Mouse (Mus musculus) layer of hippocampus, adult 18-20 months (tissue): ENCODE measurements around the gene Alox5ap. TPM values are rescaled to one million over a fixed set of nuclear protein-coding genes. Genes with fewer than 3 reads are reported as not detected.
A peak's percentile ranks its signal among the peaks of the same experiment; 100 is the strongest.

Source experiments
- DNase-seq, 2 experiments: peaks; one replicate each; pipeline ENCODE4 v3.0.0; 2022; ENCODE audit warnings: low spot score in 2 of 2
- total RNA-seq, 2 experiments: library from RNA; stranded (reverse); gene quantifications; 2 replicates each; pipeline ENCODE4 v1.2.3; 2021

Alox5ap gene
- total RNA-seq, 2 experiments from 2014 or later: 11.5 to 12.0 TPM

DNA sequence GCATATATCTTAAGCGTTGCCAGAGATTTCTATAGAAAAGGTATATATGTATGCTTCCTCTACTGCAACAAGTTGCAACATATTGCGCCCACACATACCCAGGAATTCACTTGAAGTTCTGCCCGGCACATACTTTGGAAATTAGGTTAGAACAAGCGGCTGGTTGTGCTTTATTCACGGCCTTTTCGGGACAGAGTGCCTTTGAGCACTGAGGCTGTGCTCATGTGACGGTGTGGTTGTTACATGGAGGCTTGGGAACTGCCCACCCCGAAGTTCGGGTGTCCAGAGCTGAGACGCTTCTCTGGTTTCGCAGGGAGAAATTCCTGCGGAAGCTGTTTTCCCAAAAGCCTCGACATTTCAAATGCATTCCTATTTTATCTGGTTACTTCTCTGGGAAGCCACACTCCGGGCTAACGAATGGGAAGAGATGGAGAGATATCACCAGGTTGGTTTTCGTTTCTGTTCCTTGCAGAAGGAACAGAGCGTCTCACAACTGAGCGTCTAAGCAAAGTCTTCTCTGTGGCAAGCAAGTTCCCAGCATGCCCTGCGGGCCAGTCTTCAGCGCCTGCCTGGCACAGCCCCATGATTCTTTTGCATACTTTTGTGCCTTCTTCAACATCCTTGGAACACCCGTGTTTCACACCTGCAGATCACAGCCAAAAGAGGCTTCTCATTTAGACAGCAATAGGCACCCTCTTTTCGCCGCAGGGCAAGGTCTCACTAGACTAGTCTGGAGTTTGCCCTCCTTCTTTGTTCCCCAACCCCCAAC lies 48.5 kb downstream of the Alox5ap start:
- peak in 1 of 2 experiments; percentile 52 for DNase-seq

DNA sequence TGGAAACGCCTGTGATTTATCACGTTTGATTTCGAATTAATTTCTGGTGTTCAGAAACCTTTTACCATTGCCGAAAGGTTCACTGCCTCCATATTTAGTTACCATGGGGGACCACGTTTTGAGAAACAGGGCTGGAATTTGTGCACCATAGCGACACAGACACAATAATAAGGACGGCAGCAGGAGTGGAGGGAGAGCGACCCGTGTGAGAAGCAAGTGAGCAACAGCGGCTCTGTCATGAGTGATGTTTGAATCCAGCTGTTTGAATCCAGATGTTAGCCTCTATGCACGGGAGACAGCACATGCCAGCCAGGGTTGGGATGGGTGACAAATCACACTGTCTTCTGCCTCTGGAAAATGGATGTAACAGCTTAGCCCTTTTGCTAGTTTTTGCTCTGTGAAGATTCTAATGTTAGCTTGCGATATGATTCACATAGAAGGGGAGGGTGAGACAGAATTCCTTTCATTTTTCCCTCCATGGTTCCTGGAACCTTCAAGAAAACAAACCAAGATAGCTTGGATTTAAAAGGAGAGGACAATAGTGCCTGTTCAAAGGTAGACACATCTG lies 50.0 kb downstream of the Alox5ap start:
- DNase-seq: no peak

DNA sequence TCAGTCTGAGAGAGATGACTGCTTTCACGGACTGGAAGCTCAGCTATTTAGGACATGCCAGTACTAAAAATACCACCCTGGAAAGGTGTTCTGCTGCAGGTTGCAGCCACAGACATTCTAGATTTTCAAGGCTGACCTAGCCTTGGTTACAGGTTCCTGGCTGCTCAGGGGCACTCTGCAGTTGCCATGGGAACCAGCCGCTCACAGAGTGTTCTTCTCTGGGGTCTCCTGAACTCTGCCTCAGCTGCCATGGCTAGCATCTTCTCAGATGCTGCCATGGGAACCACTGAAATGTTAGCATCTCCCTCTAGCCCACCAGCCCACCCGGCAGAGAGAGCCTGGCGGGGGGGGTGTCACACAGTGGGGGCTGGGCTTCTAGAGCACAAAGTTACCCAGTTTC lies 52.4 kb downstream of the Alox5ap start:
- no peak for DNase-seq

DNA sequence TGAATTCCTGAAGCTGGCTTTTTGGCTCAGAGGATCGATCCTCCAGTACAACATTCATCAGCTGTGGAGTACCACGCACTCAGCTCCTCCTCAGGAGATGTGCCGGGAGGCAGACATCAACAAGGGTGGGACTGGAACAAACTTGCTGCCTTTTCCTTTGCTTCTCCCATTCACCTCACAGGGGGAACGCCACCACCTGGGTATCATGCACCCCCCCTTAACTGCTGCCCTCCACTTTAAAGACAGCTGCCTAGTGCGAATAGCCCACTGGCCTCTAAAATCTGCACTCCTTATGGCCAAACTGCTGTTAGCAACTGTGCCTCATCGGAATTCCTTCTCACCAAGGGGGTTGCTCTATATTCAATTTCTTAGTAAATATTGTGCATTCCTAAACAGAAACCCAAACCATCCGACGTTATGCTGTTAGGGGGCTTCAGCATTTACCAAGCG lies 55.3 kb downstream of the Alox5ap start:
- no peak for DNase-seq

DNA sequence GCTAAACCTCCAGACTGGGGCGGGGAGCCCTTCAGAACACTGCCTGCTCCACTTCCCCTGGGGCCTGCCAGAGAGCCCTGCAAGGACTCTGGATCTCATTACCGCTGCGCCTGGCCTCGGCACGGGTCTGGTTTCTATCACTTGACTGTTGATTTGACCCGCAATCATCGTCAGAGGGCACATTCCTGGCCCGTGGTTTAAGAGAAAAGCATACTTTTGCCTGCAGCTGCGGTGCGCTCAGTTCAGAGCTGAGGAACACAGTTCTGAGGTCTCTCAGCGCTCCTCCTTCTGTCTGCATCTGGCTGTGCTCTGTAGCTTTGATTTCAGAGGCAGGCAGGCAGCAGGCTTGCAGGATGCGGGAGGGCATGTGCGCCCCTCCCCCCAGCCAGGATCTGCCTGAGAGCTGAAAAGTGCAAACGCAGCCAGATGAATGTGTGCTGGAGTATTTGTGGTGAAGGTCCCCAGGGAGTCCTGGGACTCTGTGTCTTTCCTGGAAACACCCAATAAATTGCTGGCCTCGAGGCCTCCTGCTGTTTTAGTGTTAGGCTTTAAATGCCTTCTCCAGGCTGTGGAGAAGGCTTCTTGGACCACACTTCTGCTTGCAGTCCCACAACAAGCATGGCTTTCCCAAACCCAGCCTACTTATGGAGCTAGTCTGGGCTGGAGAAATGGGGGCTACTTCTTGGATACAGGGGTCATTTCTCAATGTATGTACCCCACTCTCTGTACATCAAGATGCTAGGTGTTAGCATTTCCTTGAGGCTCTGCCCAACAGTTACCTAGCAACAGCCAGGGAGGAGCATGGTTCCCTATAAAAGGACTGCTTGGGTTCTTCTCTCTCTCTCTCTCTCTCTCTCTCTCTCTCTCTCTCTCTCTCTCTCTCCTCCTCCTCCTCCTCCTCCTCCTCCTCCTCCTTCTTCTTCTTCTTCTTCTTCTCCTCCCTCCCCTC lies 56.2 kb downstream of the Alox5ap start:
- DNase-seq: peak; percentile 53 to 66

DNA sequence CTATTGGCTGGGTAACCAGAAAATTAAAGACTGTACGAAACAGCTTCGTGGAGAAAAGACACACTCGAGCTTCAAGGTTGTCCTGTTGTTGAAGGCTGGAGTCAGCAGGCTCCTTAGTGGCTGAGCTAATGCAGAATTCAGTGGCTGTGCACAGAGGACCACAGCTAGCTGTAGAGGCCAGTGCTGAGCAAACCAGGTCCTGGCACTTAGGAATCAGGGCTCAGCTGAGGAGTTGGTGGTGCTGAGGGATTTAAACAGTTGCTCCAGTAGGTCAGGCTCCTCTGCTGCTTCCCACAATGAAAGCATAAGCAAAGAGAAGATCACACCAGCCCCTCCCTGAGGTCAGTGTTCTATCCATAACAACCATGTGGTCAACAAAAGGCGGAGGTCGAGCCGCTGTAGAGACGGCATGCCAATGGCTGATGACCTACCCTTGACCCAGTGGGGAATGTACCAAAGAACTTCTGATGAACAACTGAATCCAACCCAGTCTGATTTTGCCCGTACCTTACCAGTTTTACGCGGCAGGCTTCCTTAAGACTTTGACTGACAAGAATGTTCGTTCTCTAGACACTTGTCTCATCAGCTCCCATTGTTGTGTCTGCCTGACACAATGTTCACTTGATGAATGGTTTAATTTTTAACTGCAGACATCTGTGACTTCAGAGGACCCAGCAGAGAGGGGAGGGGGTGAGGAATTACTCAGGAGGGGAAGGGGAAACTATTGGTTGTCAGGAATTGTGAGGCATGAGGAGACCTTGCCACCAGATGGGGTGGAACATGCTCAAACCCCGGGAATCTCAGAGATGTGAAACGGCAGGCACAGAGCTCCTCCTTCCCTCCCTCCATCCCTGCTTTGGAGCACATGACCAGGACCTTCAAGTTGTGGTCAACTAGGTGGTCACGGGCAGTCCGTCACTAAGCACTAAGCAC lies 57.6 kb downstream of the Alox5ap start:
- no peak for DNase-seq

DNA sequence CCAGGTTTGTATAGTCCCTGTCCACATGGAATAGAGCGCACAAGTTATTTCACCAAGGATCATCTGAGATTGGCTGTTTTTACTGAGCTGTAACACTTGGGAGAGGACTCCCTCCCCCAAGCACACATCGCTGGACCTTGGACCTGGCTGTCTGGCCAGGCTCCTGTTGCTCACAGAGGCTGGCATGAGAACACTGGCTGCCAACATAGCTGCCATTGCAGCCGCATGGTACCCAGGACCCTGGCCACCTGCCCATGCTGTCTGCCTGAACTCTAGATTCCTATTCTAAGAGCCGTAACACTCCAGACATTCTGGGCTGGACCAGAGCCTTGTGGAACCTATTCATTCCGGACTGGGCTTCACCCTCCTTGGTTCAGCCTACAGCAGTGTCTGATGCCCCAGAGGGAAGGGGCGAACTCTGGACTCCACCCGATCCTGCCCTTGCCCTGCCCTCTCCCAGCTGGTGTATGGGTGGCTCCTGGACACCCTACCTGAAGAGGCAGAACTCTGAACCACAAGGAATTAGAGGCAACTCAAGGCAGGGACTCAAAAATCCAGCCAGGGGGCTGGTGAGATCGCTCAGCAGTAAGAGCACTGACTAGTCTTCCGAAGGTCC lies 58.5 kb downstream of the Alox5ap start:
- DNase-seq: no peak

DNA sequence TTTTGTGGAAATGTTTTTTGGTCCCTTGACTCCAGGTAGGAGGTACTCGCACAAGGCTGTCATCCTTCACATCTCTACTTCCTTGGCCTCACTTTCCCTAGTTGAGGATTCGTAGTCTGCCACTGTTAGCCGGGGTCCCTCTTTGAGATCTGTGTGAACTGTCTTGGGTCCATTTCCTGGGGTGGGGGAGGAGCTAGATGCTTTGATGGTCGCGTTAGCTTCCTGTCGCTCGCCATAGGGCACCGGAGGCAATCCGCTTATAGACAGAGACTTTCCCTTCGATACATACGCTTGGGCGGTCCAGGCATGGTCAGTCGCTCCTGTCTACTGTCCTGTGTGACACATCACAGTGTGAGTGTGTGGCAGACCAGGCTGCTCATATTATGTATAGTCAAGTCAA lies 60.2 kb downstream of the Alox5ap start:
- DNase-seq: no peak

DNA sequence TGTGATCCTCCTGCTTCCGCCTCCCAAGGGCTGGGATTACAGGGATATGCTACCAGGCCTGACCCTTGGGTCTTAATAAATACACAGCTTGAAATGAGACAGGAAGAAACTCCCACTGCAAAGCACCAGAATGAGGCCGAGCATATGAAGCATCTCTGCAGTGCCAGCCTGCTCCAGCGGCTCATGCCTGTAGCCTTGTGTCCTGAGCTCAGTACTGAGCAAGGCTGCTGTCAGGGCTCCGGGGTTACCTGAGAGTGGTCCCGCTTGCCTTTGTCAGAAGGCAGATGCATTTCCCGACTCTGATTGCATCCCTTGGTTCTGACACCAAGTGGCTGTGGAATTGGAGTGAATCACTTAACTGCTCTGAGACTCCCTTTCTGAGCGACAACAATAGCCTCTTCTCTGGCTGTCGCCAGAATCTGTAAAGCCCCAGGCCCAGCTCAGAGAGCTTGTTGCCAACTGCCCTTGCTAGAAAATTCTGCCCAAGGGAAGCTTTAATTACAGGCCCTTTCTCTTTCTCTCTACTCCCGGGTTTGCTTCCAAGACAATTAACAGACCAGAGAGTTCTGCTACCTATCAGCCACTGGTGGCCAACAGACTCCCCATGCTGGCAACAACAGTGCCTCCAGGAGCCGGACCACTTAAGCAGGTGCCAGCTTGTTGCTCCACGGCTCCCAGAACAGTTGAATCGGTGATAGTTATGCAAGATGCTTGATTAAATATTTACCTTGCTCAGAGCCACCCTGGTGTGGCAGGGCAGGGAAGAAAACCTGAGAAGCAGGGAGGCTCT lies 64.7 kb downstream of the Alox5ap start:
- DNase-seq: peak in 1 of 2 experiments; percentile 16

DNA sequence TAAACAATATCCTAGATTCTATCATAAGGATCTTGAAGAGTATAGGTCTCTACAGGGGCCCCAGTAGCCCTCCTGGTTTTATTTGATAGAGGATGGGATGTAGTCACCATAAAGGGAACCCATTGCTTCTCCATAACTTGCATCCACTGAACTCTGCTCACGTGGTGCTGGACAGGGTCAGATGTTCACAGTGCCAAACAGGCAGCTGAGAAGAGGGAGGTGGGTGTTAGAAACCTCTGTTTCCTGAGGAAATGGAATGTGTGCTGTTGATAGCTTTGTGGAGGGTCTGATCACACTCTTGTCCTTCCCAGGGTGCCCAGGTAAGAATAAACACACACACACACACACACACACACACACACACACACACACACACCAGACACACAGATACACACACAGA lies 66.0 kb downstream of the Alox5ap start:
- no peak for DNase-seq

DNA sequence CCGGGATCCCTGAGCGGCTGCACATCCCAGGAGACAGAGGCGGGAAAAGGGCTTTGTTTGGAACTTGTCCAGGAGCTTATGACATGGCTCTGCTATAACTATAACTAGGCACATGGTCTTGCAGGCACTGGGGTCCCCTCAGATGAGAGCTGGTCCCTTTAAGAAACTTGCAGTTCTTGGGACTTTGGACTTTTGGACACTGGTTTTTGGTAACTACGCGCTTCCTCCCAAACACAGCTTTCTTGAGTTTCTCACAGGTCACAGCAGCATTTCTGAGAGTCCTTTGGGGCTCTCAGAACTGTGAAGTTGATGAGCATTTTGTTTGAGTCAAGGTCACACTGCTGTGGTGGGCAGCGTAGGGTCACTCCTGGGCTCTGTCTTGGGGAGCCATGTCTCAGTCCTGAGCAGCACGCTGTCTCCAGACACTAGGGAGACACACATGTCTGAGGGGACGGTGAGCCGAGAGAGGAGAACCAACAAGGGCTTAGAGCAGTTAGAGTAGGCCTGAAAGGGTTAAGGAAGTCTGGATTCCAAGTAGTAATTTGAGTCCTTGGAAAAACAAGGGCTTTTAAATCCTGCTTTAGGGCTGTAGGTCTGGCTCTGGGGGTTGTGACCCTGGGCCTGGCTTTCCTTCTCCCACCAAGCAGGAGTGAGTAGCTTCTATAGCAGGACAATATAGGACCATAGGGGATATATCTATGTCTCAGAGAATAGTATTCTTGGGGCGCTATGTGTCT lies 67.0 kb downstream of the Alox5ap start:
- no peak for DNase-seq

DNA sequence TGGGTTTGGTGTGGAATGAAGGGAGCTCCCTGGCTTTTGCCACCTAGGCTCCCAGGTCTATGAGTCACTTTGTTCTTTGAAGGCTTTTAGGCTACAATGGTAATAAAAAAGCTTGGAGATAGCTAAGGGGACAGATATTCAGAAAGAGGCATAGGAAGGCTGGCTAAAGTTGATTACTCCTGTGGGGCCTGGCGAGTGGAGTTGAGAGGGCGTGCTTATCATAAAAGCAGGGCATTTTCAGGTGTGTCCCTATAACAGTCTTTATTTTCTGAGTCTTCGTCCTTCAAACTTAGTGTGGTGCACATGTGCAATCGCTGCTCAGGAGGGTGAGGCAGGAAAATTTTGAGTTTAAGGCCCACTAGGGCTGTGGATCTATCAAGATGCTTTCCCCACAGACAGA lies 68.2 kb downstream of the Alox5ap start:
- DNase-seq: no peak

DNA sequence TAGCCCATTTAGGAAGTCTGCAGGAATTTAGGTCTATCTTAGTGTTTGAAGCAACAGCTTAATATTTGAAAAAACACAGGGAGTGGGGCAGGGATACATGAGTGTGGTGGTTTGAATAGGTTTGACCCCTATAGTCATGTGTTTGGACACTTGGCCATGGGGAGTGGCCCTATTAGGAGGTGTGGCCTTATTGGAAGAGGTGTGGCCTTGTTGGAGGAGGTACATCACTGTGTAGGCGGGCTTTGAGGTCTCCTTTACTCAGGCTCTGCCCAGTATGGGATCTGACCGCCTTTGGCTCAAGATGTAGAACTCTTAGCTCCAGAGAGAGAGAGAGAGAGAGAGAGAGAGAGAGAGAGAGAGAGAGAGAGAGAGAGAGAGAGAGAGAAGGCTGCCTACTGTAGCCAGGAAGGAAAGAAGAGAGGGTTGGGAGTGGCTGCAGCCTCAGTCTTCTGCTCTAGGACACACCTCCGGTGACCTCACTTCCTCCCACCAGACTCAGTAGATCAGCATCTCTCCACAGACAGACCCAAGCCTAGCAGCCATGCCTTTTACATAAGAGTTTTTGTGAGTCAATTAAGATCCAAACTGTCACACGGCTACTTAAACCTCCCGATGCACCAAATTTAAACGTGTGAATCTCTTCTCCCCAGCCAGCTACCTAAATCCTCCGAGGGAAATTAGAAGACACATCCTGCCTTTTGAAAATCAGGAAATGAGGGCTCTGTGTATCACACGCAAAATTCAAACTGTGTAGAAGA lies 69.6 kb downstream of the Alox5ap start:
- DNase-seq: peak in 1 of 2 experiments; percentile 14

DNA sequence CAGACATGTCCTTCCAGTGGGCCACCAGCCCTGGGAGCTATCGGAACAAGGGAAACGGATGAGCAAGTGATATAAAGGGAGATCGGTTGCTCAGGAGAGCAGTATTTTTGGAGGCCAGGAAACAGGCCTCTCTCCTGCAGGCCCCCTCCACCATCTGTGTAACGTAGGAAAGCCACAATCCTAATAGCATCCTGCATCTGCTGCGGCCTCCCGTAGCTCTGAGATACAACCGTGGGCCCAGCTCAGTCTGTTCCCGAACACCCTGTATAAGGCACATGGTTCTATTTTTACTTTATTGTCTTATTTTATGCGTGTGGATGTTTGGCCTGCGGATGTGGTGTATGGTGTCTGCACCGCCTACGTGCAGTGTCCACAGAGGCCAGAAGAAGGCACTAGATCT lies 70.4 kb downstream of the Alox5ap start:
- DNase-seq: peak in 1 of 2 experiments; percentile 69

DNA sequence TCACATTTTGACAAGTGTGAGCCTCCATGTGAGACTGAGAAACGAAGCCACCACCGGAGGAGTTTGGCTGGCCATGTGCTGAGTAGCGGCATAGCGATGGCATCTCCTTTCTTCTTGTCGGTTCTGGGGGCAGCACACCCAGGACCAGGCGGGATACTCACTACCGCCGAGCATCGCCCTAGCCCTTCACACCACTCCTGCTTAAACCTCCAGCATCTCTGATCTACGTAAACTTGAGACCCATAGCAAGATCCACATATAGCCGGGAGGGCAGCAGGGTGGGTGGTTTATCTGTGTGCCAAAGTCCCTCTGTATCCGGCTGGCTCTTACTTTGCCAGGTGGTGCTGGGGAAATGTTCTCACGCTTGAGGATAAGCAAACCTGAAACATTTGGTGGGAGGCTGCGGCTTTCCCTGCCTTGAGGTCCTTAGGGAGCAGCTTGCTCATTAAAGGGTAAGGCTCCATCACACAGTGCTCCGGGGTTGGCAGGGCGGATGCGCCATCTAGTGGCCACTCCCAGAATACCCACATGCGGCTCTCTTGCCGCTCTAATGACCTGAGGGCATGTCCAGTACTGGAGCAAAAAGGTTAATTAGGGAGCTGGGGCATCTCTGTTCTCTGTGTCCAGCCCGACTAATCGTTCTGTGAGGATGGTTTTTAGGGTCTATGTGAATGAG lies 71.1 kb downstream of the Alox5ap start:
- DNase-seq: peak; percentile 68 to 91

DNA sequence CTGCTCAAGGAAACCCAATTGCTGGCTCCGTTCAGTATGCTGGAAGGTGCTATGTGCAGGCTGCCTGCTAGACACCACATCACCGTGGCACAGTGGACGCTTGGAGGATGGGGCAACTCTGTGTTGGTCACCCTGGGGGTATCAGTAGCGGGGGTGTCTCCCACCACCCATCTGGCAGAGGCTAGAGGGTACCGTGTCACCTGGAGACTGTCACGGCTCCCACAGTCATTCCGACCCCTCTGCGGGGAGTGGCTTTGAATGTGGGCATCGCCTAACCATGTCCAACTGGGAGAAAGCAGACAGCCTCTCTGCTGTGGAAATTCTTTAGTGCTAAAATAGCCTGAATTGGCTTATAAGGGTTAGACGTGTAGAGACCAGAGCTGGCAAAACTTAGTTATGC lies 72.6 kb downstream of the Alox5ap start:
- DNase-seq: no peak
